Mouse (Mus musculus): ENCODE results near the gene Greb1. TPM values are rescaled to one million over a fixed set of nuclear protein-coding genes. Genes with fewer than 3 reads are reported as not detected.

The Greb1 gene
- polyA plus RNA-seq, 2 experiments = 1.1 to 3.2 TPM

DNA sequence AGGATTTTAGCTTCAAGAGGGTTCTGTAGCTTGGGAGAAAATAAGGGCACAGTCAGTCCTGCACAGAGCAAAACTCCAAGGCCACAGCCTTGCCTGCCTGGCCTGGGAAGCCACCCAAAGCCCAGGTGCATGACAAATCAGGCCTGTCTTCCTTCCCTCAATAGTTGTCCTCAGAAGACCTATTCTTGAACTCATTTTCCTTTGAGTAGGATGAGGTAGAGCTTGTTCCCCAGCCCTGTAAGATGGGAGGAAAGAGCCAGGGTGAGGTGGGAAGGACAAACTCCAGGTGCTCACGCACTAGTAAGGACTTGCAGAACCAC, 169.9 kb downstream of the Greb1 start:
- Histone ChIP-seq H3K4me2 (replicated peaks; ENCODE audit: low read depth, low read length, severe bottlenecking) (no peak overlapping the region), H3K9me3 (ENCODE audit: control insufficient read depth, low read length) (no peaks in the 10 kb centered on the region)

DNA sequence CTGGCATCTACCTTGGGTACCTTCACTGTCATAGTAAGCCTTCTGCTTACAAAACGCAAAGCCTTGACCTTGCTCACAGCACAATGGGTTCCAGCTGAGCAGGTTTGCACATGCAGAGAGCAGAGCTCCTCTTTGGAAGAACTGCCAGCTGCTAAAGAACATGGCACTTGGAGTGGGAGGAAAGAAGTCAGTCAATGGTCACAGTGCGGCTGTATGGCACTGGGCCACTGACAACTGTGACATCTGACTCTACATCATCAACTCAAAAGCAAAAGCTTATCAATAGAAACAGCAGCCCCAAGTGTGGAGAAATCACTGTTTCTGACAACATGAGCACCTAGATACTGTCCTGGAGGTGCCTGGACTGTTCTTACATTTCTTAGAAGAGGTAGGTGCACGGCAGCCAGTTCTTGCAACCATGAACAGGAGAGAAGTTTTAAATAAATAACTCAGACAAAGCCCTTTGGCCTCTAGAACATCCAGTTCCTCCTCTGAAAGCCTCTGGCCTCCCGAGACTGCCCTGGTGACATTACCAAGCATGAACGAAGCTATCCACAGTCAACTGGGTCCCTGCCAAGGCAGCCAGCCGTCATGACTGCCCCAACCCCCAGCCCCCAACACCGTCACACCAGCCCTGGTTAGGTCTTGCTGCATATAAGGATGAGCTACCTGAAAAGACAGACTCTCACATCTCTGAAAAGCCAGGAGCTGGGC, 170.4 kb downstream of the Greb1 start:
- DNase-seq (ENCODE audit: low spot score) = no peak
- no peak for TF ChIP-seq POLR2A (IDR thresholded peaks at IDR 0.05; ENCODE audit: borderline replicate concordance, extremely low read depth, insufficient read depth, insufficient read length)
- no peak for ATAC-seq (ENCODE audit: low FRiP score, low read depth)

More for the DNA sequence above, 169.9 kb downstream of the Greb1 start:
- 81% methylated on average over 1 of the region's 1 CpGs for WGBS
- ATAC-seq (ENCODE audit: low FRiP score, low read depth) (no peak), DNase-seq (ENCODE audit: low spot score) (no peak)
- no peak overlapping the region for H3K27ac ChIP-seq (replicated peaks; ENCODE audit: low read depth, low read length)
- H3K36me3 ChIP-seq (ENCODE audit: control insufficient read depth, insufficient read depth, low read length) = no peaks in the 10 kb centered on the region
- H3K4me1 ChIP-seq (ENCODE audit: control insufficient read depth, insufficient read depth, low read length) = no peaks in the 10 kb centered on the region
- no peak overlapping the region for H3K9ac ChIP-seq (ENCODE audit: low read depth, low read length, severe bottlenecking)
- no peaks in the 10 kb centered on the region for H3K27me3 ChIP-seq (ENCODE audit: control insufficient read depth, insufficient read depth, low read length)
- TF ChIP-seq POLR2A (IDR thresholded peaks at IDR 0.05; ENCODE audit: borderline replicate concordance, extremely low read depth, insufficient read depth, insufficient read length) = no peak
- no peak overlapping the region for H3K4me3 ChIP-seq (replicated peaks; ENCODE audit: low read length)

More for the DNA sequence above, 170.4 kb downstream of the Greb1 start:
- Histone ChIP-seq H3K27me3 (ENCODE audit: control insufficient read depth, insufficient read depth, low read length) (no peaks in the 10 kb centered on the region), H3K4me3 (replicated peaks; ENCODE audit: low read length) (no peak overlapping the region), H3K27ac (replicated peaks; ENCODE audit: low read depth, low read length) (no peak overlapping the region), H3K36me3 (ENCODE audit: control insufficient read depth, insufficient read depth, low read length) (no peaks in the 10 kb centered on the region), H3K4me2 (replicated peaks; ENCODE audit: low read depth, low read length, severe bottlenecking) (no peak overlapping the region), H3K9me3 (ENCODE audit: control insufficient read depth, low read length) (no peaks in the 10 kb centered on the region), H3K9ac (ENCODE audit: low read depth, low read length, severe bottlenecking) (no peak overlapping the region), H3K4me1 (ENCODE audit: control insufficient read depth, insufficient read depth, low read length) (no peaks in the 10 kb centered on the region)
- 82% methylated on average over 7 of the region's 7 CpGs for WGBS

Small RNA genes lying within 50 kb of the gene (microRNA-seq; reads per million reads assigned to microRNA genes)
- gene Gm44305 = not detected

Other genes starting within 250 kb of the Greb1 start
- gene Lpin1, start 189.9 kb downstream of the Greb1 start, polyA plus RNA-seq (2012; rRNA removed) = 6.5 and 6.9 TPM in 2 replicates
- gene Lpin1, start 189.9 kb downstream of the Greb1 start, polyA plus RNA-seq (2014; fragmentation: Nextera tagmentation; extraction: Ambion mirVana) = 6.4 and 7.3 TPM in 2 replicates
- not detected in 2 replicates for gene Ntsr2, start 147.5 kb downstream of the Greb1 start, polyA plus RNA-seq (2012; rRNA removed)
- not detected in 2 replicates for gene Ntsr2, start 147.5 kb downstream of the Greb1 start, polyA plus RNA-seq (2014; fragmentation: Nextera tagmentation; extraction: Ambion mirVana)
- gene E2f6, start 10.1 kb upstream of the Greb1 start, polyA plus RNA-seq (2012; rRNA removed) = 54.5 and 56.5 TPM in 2 replicates
- gene E2f6, start 10.1 kb upstream of the Greb1 start, polyA plus RNA-seq (2014; fragmentation: Nextera tagmentation; extraction: Ambion mirVana) = 47.3 and 54.0 TPM in 2 replicates
- gene Rock2, start 94.0 kb upstream of the Greb1 start, polyA plus RNA-seq (2012; rRNA removed) = 14.8 and 18.3 TPM in 2 replicates
- gene Rock2, start 94.0 kb upstream of the Greb1 start, polyA plus RNA-seq (2014; fragmentation: Nextera tagmentation; extraction: Ambion mirVana) = 18.2 and 19.1 TPM in 2 replicates
- 8.4 and 10.6 TPM in 2 replicates for gene Pqlc3, start 199.5 kb upstream of the Greb1 start, polyA plus RNA-seq (2012; rRNA removed)
- 12.8 and 13.5 TPM in 2 replicates for gene Pqlc3, start 199.5 kb upstream of the Greb1 start, polyA plus RNA-seq (2014; fragmentation: Nextera tagmentation; extraction: Ambion mirVana)
- gene 2410004P03Rik, start 210.8 kb upstream of the Greb1 start, polyA plus RNA-seq (2012; rRNA removed) = 0.21 and 0.45 TPM in 2 replicates
- gene 2410004P03Rik, start 210.8 kb upstream of the Greb1 start, polyA plus RNA-seq (2014; fragmentation: Nextera tagmentation; extraction: Ambion mirVana) = 0.50 and 0.80 TPM in 2 replicates

Measured in limb, embryonic 14.5 days (tissue).